Mouse (Mus musculus) left cerebral cortex, postnatal 4 days (tissue): Measurements from ENCODE around the gene Zfy1. TPM values are rescaled to one million over a fixed set of nuclear protein-coding genes. Genes with fewer than 3 reads are reported as not detected.
"Not testable (repeated sequence)": the region's sequence is repeated elsewhere in the genome, so short reads cannot be mapped to it uniquely, and the experiment has no call there.

Experiments used
- DNase-seq: peaks from one replicate; pipeline ENCODE4 v3.0.0-alpha.2; 2022
- intact Hi-C: fragments of 180-260 bp; cut with DNase I; formaldehyde crosslinking; loops from one replicate; pipeline ENCODE4 v1.15.1; 2025
- total RNA-seq, 2 experiments: library from RNA; stranded (reverse); gene quantifications; 2 replicates each; pipeline ENCODE4 v1.2.3; 2021

Zfy1 gene
- not detected for total RNA-seq

GRCm38 (mm10) chrY:797309-797708 is at the start of gene Zfy1:
Gene Zfy1 (minus strand): TSS chrY:797409.
- intact Hi-C loops, DNase-seq: not testable (repeated sequence)

- no peak for DNase-seq
- intact Hi-C loops, result no loop called here
Observed at GRCm38 (mm10) chrY:818396-818795, 21.2 kb upstream of the Zfy1 start, which contains the start of gene Uba1y. Gene Uba1y (plus strand): TSS chrY:818649.

- peak; percentile 3 for DNase-seq
- intact Hi-C loops, result no loop called here
Observed at GRCm38 (mm10) chrY:808991-809661, 11.9 kb upstream of the Zfy1 start.

Other genes with a start within 250 kb of the Zfy1 start
- gene Uba1y, start 21.2 kb upstream of the Zfy1 start, total RNA-seq, result not detected
- 10 to 100 TPM in 1 of 2 experiments, under 1 TPM in 1; 0.06 to 19.1 TPM for gene Kdm5d, start 100.4 kb upstream of the Zfy1 start, total RNA-seq
- 10 to 100 TPM in 1 of 2 experiments, not detected in 1; 94.1 TPM for gene Eif2s3y, start 213.1 kb upstream of the Zfy1 start, total RNA-seq